Mouse (Mus musculus) bone marrow macrophage, adult 2 months (primary cell): Measurements from ENCODE around the gene Ncan.

Source experiments
- CTCF ChIP-seq: IDR thresholded peaks from 2 replicates; pipeline ENCODE4 v1.5.1; 2012; ENCODE audit warnings: low read depth, mild to moderate bottlenecking, low read length, moderate library complexity
- POLR2A ChIP-seq: IDR thresholded peaks from 2 replicates; pipeline ENCODE4 v1.6.1; 2012; ENCODE audit warnings: mild to moderate bottlenecking, low read depth, low read length, borderline replicate concordance

DNA sequence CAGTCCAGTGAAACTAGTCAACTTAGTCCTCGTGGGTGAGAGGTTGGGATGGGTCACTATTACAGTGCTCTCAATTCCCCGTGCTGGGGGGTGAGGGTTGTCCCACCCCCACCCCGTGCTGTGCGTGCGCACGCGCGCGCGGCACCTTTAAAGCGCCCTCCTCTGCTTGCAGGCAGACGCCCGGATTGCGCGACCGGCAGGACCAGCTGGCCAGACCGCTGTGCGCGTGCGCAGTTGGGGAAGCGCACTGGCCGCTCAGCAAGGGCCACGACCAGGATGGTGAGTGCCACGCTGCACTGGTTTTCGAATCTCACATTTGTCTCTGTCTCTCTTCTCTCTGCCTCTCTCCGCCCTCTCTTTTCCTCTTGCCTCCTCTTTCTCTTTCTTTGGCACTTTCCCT, 37.4 kb downstream of the Ncan start, which contains the start of gene Hapln4:
- no peak for TF ChIP-seq CTCF
- no peak for TF ChIP-seq POLR2A
